Mouse (Mus musculus) induced T-regulatory cell, adult 2 months (primary cell): ENCODE measurements around the gene Slc25a17.

Source experiments
- DNase-seq: peaks from one replicate; pipeline ENCODE4 v3.0.0-alpha.2; 2012; ENCODE audit warnings: low read depth

Gene Slc25a17

DNA sequence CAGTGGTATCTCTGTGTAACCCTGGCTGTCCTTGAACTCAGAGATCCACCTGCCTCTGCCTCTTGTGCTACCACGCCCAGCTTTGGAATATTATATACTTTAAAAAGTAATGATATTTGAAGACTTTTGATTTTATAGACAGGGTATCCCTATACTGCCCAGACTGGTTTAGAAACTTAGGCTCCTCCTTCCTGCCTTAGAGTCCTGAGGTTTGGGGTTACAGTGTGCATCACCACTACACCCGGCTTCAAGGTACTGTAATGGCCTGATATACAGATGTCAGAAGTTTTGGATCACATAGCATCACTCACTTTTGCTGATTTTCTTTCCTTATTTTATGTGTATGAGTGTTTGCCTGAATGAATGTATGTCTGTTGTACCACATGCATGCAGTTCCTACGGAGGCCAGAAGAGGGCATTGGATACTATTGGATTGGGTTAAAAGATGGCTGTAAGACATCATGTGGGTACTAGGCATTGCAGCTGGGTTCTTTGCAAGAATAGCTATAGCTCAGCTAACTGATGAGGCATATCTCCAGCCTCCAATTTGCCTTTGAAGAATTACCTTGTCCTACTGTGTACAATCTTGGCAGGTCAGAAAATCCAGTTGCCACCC, 5.4 kb downstream of the Slc25a17 start:
- DNase-seq = peak; percentile 84

DNA sequence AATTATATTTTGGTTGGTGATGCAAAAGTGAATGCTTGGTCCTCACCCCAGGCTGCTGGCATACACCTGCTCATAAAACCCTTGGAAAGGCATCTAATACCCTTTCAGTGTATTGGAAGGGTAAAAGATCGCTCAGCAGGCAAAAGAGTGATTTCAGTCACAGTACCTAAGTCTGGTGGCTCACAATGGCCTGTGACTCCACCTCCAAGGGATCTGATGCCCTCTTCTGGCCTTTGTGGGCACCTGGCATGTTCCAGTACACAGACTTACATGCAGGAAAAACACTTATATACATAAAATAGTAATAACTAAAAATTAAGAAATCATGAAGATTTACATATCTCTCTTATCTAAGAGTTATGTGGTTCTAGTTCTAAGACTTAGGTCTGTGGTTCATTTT, 8.0 kb downstream of the Slc25a17 start:
- DNase-seq = peak; percentile 54

DNA sequence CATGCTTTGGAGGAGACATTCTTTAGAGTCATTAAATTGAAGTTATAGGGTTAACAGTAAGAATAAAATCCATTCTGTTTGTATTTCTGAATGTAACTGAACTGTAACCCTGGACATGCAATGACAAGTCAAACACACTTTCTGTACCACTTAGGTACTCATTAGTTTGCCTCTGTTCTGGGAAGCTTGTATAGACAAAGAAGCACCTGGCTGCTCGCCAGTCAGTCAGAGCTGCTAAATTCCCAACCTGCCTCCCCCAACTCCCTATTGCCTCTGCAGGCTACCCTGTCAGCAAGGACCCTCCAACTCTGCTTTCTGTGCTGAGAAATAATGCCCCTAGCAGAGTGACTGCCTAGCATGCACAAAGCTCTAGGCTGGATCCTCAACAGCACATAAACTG, 10.2 kb downstream of the Slc25a17 start:
- DNase-seq = no peak

DNA sequence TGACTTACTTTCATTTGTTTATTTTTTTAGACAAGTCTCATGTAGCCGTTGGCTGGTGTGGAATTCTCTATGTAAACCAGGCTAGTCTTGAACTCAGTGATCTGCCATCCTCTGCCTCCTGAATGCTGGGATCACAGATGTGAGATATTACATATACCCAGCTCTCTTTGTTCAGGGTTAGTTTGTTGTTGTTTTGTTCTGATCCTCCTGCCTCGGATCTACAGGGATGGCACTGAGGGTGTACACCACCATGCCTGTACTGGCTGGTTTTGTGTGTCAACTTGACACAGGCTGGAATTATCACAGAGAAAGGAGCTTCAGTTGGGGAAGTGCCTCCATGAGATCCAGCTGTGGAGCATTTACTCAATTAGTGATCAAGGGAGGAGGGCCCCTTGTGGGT, 12.2 kb downstream of the Slc25a17 start:
- DNase-seq = no peak

DNA sequence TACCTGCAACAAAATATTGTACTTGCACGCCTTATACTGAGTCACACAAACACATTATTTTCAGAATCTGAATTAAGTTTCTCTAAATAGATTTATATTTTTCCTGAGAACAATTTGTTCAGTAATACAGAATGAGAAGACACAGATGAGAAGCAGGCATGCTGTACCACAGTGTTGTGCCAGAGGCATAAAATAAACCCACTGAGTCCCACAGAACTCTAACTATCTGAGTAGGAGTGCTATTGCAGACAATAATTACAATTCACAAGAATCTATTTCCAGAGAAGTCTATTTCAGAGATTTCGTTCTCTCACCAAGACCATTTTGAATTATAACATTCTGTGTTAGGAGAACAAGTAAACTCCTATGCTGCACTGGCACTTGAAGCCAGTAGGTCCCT, 13.1 kb downstream of the Slc25a17 start:
- DNase-seq = no peak

DNA sequence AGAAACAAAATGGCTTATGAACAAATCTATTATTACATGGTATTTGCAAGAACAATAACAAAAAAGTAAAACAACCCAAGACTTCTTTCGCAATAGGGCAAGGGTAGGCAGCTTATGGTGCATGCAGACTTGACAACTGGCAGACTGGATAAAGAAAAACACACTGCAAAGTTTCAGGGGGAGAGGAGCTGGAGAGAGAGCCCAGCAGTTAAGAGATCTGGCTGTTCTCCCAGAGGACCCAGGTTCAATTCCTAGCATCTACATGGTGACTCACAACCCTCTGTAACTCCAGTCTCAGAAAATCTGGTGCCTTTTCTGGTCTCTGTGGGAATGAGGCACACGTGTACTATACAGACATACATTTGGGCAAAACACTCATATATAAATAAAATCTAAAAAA, 19.2 kb downstream of the Slc25a17 start:
- DNase-seq = no peak

DNA sequence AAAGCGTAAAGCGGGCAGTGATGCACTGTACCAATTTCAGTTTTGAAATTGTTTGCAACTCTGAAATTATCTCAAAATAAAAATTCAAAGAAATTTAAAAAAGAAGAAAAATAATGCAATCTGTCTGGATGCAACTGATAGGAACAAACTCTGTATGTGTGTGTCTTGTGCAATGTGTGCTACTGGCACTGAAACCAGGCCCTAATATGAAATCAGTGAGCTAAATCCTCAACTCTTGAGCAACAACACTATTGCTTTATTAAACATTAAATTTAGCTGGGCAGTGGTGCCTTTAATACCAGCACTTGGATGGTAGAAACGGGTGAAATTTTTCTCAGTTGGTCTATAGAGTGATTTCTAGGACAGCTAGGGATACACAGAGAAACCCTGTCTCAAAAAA, 21.5 kb downstream of the Slc25a17 start:
- DNase-seq = no peak

DNA sequence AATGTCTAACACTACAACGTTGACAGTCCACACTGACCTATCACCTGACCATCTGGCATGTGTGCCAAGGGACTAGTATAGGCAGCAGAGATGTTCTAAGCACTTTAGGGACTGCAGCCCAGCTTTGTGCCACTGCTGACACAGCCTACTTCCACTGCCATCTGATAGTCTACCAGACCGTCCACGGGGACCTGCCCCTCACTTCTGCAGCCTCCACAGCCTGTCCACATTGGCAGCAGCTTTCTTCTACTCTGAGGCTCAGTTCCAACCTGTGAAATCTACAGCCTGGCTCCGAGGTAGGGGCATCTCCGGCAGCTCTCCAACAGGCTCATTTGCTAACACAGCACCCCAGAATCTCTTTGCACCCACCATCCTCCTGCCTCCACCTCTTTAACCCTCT, 24.1 kb downstream of the Slc25a17 start:
- no peak for DNase-seq

DNA sequence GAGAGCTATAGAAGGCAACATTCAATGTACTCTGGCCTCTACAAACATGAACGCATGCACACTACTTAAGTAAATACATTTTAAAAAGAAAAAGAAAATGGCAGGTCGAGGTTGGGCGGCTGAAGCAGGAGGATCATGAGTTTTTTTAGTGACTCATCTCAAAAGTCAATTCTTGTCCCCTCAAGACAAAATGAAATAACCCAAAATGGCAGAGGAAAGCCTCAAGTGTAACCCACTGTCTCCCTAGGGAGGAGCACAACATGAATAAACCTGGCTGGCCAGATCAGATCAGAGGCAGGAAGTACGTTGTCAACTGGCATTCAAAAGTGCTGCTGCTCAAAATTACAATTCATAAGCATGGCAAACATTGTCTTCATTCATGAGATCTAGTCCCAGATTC, 28.1 kb downstream of the Slc25a17 start:
- DNase-seq = no peak

DNA sequence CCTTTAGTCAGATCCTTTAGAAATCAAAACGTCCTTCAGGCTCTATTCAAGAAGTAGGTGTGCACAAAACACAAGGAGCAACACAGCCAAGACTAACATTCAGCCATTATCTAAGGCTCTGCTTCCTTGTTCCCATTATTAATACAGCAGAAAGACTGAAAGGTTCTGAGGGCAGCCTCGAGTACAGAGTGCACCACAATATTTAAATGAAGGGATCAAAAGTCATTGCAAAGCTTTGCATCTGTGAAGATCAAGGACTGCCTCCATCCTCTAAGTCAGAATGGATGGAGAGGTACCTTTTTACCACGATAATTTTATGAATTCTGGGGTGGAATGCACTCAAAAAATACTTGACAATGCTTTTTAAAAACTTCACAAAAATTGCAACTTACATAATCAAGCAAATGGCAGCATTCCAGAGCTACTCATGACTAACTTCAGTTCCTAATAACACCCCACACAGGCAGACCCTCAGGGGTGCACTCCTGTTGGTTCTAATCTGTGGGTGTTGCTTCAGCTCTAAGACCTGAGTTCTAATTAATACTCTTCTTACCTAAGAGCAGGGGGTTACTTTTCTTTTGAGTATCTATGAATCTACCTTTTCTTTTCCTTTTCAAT, 29.7 kb downstream of the Slc25a17 start:
- DNase-seq = no peak

DNA sequence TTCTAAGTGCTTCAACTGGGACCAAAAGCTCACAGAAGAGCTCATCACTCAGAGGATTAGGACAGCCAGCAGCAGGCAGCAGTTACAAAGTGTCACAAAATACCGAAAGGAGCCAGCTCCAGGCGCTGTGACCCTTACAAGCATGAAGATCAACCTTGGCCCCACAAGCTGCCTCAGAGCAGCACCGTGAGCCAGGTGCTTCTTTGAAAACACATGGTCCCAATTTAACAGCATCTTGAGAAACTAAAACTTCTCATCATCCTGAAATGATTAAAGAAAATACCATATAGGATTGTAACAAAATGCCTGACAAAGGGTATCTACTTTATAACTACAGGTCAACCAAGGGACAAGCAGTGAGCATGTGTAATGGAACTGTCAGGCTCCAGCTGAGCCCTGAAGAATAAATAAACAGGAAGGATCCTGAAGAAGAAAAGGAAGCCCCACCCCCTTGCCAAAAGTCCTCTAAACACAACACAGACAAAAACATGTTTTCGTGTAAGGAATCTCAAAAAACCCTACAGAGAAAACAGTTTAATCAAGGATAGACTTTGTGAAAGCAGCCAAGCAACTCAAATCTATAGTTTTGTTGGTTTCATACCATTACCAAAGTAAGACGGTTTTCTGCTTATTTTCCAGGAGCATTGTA, 30.8 kb downstream of the Slc25a17 start:
- DNase-seq = peak; percentile 60

DNA sequence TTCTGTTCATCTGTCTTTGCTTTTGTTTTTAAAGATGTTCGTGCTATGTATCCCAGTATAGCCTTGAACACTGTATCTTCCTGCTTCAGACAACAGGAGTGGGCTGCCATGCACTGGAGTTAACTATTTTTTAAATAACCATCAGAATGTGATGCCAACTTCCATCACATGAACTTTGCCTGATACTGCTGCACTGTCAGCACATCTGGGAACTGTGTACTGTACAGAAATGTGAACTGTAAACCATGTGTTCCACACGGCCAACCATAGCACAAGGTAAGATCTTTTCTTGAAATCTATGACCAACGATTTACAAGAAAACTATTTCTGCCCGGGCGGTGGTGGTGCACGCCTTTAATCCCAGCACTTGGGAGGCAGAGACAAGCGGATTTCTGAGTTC, 33.1 kb downstream of the Slc25a17 start:
- no peak for DNase-seq

DNA sequence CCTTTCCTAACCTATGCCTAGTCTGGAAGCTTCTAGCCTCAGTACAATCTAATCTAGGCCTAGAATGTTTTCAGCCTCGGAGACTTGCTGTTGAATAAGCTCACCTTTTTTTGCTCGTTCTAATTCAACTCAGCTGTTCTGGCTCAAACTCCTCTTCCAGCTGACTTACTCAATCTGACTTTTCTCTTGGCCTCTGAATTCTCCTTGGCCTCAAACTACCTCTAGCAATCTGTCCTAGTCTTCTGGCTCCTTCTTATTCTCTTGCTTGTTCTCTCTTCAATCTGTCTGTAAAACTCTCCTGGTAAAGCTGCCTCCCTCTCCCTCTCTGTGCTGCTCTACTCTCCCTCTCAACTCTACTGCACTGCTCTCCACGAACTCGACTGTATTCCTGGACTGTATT, 35.6 kb downstream of the Slc25a17 start:
- DNase-seq = no peak

DNA sequence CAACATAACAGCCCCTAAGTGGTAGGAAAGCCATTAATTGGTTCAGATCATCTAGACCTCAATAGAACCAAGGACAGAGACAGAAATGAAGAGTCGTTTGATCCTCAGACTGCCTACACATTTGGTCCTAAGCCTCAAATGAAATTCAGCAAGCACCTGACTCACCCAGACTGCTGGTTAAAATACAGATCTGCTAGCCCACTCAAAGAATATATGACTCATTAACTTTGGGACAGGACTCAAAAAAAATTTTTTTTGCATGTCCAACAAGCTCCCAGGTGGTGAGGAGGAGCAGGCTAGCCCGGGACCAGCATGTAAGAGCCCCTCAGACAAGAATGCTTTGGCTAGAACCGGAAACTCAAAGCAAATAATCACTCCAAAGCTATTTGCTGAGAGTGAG, 40.5 kb downstream of the Slc25a17 start:
- DNase-seq = no peak

DNA sequence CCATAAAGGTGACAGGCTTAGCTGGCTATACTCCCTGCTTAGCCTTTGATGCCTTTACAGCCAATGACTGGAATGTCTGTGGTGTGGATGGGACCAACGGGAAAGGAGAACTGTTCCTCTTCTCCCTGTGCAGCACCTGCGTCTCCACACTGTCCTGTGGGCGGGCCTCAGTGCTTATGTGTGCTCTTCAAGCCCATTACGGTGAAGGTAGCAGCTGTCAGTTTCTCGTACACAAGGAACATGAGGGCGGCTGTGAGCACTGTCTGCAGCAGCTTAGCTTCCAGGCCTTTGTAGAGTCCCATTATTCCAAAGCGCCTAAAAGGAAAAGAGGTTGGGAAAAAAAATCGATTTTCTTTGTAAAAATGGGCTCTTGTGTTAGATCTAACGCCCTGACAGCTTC, 41.1 kb downstream of the Slc25a17 start:
- no peak for DNase-seq

DNA sequence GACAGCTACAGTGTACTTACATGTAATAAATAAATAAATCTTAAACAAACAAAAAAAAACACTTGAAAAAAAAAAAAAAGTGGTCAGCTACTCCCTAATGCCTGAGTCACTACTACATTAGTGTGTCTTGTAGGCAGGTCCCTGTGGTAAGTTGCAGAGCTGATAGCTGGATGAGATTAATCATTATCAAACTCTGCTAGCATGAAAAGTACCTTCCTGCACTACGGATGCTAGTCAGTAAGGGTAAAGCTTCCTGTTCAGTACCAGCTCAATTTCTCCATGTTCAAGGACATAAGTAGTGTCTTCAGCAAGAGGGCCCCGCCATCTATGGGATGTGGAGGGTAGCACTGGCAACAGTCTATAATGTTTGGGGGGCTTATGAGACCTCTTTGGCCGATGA, 46.7 kb downstream of the Slc25a17 start:
- no peak for DNase-seq

DNA sequence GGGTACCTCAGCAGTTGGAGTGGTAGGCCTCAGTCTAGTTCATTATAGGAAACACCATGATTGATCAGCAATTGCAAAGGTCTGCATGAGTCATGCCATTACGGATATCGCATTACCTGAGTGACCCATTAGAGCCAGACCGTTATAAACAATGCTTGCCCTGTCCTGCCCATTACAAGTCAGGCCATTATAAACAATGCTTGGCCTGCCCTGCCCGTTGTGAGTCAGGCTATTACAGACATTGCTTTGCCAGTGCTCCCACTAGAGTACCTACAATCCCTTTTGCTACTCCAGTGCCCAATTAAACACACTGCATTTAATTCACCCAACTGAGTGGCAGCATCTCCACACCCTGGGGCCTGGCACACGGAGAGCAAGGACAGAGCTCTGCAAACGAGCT, 49.6 kb downstream of the Slc25a17 start:
- no peak for DNase-seq

DNA sequence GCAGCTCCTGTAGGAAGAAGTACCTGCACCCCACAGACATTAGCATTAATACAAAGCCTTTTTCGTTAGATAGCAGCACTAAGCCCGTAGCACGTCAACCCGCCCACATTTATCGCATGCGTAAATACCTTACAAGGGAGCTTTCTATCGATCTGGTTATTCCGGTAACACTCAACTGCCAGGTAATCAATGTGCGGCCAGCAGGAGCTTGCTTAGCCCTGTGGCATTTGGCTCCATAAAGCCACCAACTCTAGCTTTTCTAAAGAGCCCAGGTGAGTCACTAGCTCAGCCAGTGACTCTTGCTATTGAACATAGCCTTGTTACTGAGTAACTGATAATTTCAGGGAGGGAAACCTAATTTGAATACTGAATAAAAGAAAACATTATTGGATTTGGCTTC, 50.3 kb downstream of the Slc25a17 start:
- no peak for DNase-seq

DNA sequence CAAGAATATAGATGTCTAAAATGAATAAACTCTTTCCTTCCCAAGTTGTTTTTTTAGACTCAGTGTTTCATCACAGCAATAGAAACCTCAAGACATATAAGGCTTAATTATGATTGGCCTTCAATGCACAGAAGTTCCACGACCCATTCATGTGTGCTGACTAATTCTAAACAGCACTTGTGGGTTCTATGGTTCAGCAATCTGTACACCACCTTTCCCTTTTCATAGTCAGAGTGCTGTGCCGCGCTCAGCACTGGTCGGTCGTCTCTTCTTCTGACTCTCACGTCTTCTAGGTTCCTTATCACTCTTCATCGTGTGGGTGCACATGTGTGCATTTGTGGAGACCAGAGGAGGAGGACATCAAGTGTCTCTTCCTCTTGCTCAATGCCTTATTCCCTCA, 52.6 kb downstream of the Slc25a17 start:
- peak; percentile 82 for DNase-seq

DNA sequence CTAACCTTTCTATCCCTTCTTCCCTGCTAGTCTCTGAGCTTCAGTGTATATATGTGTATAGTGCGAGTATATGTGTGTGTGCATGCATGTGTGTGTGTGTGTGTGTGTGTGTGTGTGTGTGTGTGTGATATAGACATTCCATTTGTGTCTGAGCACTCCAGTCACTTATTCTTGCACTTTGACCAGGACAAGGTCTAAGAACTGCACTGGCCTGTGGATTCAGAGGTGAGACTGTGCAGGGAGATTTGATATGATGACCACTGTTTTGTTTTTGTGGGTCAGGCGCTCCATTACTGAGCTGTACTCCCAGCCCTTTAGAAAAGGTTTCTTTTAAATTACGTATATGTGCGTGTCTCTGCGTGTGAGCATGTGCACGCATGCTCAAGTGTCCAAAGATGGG, 54.1 kb downstream of the Slc25a17 start:
- no peak for DNase-seq

DNA sequence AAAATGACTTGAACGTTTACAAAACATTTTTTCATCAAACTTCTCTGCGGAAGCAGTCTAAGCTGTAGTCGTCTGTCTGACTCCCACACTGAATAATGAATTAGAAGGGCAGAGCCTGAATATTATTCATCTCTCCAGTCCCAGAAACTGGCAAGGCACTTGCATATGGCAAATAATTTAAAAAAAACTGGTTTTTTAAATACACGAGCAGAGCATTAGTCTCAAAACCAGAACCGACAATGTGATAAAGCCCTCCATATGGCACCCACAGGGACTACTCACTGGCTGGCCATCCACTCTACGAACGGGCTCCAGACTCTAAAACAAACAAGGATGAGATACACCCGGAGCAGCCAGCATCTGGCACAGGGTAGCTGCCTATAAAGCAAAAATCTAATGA, 55.6 kb downstream of the Slc25a17 start:
- no peak for DNase-seq

DNA sequence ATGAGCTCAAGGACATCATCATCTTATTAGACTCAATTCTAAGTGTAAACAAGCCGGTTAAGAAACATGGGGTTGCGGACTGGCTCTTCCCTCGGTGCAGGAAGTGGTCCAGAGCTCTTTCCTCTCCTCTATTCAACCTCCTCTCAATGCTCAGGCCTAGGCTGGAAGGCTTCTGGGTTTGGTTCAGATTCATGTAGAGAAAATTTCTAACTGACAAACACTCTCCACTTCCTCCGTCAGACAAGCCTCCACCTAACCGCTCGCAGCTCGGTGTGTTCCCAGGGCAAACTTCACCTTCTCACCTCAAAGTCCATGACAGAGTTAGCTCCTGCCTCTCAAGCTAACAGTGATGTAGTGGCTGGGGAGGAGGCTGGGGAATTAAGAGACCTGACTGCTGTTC, 56.6 kb downstream of the Slc25a17 start:
- peak; percentile 65 for DNase-seq

DNA sequence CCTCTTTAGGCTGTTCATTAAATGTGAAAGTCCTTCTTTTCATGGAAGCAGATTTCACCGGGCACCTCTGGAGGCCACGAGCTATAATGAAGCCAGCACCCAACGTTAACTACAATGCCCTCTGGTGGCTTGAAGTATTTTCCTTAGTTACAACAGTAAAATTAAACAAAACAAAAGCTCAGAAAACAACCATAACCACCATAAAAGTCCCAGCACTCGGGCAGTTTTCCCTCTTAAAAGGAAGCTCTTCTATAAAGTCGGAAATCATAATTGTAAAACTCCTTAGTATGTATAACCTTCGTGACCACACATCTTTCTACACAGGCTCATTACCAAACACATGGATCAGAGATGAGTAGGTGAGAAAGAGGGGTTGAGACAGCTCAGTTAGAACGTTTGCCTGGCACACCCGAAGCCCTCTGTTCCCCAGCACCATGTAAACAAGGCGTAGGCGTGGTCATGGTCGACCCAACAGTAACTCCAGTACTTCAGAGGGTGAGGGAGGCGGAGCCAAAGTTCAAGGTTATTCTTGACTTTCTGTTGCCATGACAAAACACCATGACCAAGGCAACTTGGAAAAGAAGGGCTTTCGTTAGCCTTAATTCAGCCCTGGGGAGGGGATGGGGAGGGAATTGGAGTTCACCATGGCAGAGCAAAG, 58.3 kb downstream of the Slc25a17 start:
- peak; percentile 95 for DNase-seq
